Mouse (Mus musculus) duodenum, adult 2 months (tissue): ENCODE measurements around the gene Cenpk. TPM values are rescaled to one million over a fixed set of nuclear protein-coding genes. Genes with fewer than 3 reads are reported as not detected.

Source experiments
- polyA plus RNA-seq: library from polyadenylated mRNA; depleted of rRNA; stranded (reverse); fragments of >200 nt; gene quantifications from 2 replicates; pipeline ENCODE4 v1.2.3, GENCODE M21; 2012; ENCODE audit warnings: low replicate concordance; rRNA removed

Gene Cenpk
- polyA plus RNA-seq: 0.07 and 0.11 TPM in 2 replicates

DNA sequence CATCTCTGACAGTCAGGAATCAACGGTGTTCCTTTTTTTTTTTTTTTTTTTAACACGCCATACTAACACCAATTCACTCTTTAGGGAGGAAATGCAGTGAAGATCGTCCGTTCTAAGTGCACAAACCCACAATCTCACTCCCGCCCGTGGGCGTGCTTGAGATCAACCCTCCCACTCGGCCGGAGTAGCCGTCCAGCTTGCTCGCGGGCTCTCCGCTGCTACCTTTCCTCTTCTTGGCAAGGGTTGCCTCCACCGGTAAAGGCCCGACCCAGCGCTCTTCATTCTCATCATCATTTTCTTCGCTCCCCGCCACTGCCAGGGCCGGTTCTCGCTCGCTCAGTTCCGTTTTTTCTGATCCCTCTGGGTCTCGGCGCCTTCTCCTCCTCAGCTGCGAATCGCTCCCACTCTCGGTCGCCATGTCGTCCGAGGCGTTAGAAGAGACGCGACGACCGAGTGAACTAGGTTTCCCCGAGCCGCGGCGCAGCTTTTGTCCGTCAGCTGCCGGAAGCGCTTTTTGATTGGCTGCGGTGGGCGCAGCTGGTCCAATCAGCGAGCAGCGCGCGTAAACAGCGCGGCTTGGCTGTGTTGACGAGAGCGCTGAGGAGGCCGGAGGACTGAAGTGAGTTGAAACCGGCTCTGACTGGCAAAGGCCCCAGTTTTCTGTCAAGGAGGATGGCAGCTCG, at the start of gene Cenpk, which contains the start of gene Ppwd1:
Cenpk (plus strand) TSS at position 228 of the 683 bp plus-strand sequence.
Ppwd1 (minus strand) TSS at position 460 of the 683 bp plus-strand sequence.

DNA sequence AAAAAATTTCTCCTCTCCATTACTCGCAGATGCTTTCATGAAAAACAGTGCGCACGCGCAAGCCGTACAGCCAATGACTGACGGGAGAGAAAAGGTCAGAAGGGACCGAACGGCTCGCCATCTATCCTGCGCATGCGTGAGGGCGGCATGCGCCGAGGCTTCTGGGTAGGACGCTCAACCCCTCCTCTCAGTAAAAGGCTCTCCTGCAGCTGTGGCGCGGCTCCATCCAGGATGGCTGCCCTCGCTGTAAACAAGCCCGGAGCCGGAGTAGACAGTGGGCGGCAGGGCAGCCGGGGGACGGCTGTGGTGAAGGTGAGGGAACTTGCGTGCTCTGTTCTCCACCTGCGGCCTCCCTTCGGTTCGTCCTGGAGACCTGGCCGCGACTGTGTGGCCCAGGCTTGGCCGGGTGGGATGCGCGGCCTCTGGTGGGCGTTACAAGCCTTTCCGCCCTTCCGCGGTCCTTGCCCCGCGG, 49.7 kb upstream of the Cenpk start, which contains the start of gene Trim23:
Trim23 (plus strand) TSS at position 148 of the 472 bp plus-strand sequence.

DNA sequence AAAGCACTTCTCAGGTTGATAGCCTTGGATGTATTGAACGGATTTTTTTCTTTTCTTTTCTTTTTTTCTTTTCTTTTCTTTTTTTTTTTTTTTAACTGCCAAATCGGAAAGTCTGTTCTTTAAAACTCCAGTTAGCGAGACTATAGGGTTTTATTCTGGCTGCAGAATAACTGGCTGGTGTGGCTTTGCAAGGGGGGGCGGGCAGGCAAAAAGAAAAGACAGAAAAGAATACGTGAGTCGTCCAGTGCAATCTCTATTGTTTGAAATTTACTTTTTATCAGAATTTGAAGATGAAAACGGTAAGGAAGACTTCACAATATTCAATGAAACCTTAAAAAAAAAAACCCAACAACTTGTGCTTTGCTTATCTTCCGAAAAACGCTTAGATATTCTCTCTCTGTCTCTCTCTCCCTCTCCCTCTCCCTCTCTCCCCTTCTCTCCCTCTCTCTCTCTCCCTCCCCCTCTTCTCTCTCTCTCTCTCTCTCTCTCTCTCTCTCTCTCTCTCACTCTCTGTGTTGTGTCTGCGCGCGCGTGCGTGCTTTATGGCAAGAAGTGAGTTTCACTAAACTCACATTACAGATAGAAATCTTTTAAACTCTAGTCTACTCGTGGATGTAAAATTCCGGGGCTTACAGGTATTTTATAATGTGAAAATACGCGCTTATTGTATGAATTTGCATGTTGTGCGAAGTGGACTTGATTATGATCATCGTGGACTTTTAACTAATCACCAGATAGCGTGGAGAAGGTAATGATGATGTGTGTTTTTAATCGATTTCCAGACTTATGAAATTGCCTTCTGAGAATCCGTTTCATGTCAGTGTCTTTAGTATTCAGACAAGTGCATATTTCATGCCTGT, 59.2 kb downstream of the Cenpk start, which contains the start of gene Adamts6:
Adamts6 (plus strand) TSS at position 470 of the 860 bp plus-strand sequence.

Other genes with a start within 250 kb of the Cenpk start
- 2.1 and 5.7 TPM in 2 replicates for gene Nln, start 119.0 kb upstream of the Cenpk start, polyA plus RNA-seq
- gene Sgtb, start 118.9 kb upstream of the Cenpk start, polyA plus RNA-seq: 0.25 and 0.33 TPM in 2 replicates
- 2.9 and 3.4 TPM in 2 replicates for gene Trappc13, start 50.1 kb upstream of the Cenpk start, polyA plus RNA-seq
- gene Trim23, start 49.8 kb upstream of the Cenpk start, polyA plus RNA-seq: 0.11 and 0.25 TPM in 2 replicates
- 0.16 and 0.18 TPM in 2 replicates for gene Ppwd1, start 232 bp downstream of the Cenpk start, polyA plus RNA-seq
- gene Adamts6, start 59.2 kb downstream of the Cenpk start, polyA plus RNA-seq: 0.20 and 0.27 TPM in 2 replicates